Mouse (Mus musculus) thymus, postnatal 36 days (tissue): ENCODE results near the gene Sema4a.

Experiments
- DNase-seq, 2 experiments: peaks; one replicate each; pipeline ENCODE4 v3.0.0; 2022; ENCODE audit warnings: mixed read lengths in 2 of 2

Sema4a gene

GRCm38 (mm10) chr3:88484597-88485316 lies 23.8 kb upstream of the Sema4a start:
- peak; percentile 38 to 58 for DNase-seq

DNA sequence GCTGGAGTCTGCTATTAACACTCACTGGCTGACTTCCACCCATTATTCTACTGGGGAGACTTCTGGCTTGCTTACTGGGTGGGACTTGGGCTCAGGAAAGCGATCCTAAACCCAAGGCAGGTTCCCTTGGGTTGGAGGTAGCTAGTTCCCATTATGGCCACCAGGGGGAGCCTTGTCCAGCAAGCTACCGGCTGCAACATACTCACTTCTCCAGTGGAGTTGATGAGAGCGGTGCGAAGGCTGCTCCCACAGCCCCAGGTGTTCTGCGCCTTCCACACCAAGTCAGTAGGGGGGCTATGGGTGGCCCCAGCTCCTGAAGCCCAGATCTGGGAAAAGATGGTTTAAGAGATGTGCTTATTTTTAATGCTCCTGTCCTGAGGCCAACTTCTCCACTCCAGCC lies 22.6 kb upstream of the Sema4a start:
- DNase-seq = peak; percentile 72 to 75

DNA sequence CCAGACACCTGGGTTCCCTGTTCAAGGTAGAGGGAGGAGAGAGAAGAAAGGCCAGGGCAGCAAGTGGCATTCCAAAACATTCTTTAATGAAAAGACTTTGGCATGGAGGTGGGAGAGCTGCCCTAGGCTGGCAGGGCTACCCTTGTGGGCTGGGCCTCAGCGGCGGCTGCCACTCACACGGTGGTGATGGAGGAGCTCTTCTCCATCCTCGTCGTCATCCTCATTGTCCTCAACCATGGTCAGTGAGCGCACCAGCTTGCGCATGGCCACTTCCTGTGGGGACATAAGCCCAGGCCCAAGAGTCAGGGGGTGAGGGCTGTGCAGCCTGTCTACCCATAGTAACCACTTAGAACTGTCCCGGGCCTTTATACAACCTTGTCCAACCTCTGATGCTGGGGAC lies 22.2 kb upstream of the Sema4a start:
- no peak for DNase-seq

- DNase-seq = no peak
Observed at GRCm38 (mm10) chr3:88482336-88482735, 21.4 kb upstream of the Sema4a start.

DNA sequence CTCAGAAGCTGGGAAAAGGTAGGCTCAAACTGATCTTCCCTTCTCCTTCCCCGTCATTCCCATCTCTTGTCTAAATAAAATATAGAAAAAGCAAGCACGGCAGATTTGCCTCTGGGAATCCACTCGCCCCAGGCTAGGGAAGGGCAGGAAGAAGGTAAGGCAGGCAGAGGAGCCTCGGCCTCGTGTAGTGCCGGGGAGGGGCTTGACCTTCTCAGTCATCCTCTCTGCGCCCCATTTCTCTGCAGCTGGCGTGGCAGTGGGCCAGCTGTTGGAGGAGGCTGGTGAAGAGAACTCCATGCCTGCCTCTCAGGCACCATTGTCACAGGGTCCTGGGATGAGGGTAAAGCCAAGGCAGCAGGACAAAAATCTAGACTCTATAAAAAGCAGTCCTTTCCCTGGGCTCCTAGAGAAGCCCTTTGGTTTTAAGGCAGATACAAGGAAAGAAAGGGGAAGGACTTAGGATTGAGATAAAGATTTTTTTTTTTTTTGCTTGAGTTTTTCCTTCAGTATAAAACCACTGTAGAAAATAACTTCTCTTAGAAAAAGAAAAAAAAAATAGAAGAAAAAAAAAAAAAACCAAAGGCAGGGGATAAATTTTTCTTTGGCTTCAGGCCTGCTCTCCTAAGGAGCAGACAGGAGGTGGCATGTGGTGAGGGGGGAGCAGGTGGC lies 20.5 kb upstream of the Sema4a start:
- no peak for DNase-seq

DNA sequence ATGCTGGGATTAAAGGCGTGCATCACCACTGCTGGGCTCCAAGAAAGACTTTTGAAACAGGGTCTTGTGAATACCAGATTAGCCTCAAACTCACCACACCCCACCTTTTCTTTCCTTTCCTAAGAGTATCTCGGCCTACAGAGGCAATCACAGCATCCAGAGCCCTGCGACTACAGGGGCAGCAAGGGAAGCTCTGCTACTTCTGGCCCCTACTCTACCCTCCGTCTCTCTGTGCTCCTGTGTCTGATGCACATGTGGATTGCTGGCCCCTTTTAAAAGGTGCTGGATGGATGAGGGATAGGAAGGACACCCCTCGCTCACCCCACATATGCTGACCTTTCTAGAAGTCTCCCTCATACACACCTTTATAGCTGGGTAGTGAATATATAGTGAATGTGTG lies 19.7 kb upstream of the Sema4a start:
- DNase-seq = no peak

GRCm38 (mm10) chr3:88479828-88480227 lies 18.8 kb upstream of the Sema4a start:
- DNase-seq = no peak

DNA sequence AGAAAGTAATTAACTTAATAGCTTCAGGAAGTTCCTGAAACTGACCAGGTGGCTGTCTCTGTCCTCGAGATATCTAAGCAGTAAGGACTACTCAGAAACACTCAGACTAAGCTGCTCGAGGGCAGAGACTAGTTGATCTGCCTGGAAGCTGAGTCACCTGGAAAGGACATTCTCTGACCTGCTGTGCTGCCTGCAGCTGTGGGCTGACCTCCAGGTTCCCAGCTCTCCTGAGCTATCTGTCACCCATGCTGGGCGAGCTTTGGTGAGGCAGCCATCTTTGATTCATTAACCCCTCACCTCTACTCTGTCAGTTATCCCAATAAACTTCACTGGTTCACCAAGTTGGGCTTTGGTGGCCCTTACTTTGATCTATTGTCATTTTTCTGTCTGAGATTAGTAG lies 18.2 kb upstream of the Sema4a start:
- DNase-seq = no peak

DNA sequence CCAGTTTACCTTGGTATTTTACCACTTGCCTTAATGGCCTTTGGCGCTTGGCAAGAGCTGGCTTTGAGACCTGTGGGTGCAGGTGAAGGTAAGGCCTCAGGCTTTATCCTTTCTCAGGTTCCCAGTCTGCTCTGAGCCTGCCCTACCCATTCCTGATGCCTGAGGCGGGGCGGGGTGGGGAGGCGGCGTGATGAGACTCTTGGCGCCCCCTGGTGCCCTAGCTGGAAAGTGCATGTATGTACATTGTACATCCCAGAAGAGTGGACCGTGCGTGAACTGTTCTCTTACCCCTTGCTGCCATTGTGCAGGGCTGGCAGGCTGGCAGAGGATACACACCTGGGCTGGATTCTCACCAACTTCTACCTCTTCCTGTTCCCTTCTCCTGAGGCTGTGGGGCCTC lies 16.8 kb upstream of the Sema4a start:
- peak; percentile 70 to 79 for DNase-seq

- DNase-seq = no peak
Observed at GRCm38 (mm10) chr3:88476403-88476802, 15.4 kb upstream of the Sema4a start.

GRCm38 (mm10) chr3:88473571-88473970 lies 12.6 kb upstream of the Sema4a start:
- no peak for DNase-seq

DNA sequence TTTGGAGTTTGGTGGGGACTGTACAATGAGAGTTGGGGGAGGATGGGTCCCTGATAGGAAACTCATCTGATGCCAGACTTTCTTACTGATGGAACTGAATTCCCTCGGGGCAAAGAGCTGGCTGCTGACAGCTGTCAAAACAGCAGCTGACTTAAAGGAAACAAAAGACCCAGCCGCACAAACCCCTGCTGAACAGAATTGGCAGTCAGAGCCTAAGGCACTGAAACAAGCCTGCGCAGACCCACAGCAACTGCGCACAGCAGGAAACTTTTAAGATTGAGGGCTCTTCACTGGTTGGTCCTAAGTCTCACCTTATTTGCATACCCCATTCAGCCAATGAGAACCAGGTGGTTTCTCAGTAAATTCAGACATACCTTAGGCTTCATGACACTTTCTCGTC lies 12.0 kb upstream of the Sema4a start:
- no peak for DNase-seq

DNA sequence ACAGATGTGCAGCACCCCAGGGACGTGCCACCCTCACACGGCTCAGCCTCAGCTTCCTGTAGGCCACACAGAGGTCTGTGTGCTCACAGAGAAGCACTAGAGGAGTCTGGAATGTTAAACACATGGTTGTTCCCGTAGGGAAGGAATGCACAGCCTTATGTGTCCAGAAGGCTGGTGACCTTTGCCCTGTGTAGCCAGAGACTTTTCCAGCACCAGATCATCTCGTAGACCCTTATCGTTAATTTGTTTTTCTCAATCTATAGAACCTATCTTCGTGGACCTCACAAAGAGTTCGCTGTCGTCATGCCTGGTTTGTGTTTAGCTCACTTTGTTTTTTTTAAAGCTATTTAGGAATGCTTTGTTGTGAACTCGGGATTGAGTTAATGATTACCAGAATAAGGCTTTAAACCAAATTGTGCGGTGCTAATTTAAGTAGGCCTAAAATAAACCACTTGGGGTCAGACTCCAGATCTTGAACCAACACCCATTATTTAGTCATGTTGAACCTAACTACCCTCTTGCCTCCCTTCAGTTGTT lies 10.0 kb upstream of the Sema4a start:
- DNase-seq = no peak

GRCm38 (mm10) chr3:88469466-88469865 lies 8.5 kb upstream of the Sema4a start:
- DNase-seq = no peak

DNA sequence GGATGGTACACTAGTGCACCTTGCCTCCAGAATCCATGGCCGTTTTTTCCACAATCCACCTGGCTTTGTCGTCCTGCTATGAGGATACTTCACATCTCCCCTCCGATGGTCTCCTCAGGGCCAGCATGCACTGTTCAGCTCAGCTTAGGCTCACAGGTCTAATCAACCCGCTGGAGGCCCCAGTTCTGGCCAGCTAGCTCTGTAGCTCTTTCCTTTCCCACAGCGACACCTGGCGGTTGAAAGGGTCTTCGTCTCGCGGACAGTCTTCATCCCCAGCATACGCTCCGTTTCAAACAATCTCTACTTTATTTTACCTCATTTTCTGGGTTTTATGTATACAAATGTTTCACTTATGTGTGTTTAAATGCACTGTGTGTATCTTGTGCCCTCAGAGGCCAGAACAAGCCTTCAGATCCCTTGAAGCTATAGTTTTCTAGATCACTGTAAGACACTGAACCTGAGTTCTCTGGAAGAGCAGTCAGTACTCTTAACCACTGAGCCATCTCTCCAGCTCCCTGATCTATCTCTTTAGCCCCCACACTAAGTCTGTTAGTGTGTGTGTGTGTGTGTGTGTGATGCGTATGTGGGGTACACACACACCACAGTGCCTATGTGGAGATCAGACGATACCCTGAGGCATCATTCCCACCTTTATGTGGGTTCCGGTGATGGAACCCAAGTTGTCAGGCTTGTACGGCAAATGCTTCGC lies 6.3 kb upstream of the Sema4a start:
- DNase-seq = peak; percentile 82 to 88

DNA sequence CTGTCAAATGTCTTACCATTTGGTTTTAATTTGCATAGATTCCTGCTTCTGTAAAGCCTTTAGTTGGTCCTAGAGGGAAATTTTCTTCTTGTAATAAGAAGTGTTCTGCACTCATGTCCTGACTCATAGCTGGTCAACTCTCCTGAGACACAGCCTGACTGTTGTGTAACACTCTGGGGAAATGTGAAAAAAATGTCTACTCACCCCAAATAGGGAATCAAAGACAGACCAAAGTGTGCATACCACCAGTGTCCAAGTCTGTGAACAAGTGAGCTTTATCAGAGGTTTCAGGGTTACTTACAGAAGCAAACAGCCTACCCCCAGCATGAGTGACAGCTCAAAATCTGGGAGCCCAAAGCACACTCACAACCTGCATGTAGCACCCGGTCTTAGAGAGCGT lies 4.1 kb upstream of the Sema4a start:
- no peak for DNase-seq

DNA sequence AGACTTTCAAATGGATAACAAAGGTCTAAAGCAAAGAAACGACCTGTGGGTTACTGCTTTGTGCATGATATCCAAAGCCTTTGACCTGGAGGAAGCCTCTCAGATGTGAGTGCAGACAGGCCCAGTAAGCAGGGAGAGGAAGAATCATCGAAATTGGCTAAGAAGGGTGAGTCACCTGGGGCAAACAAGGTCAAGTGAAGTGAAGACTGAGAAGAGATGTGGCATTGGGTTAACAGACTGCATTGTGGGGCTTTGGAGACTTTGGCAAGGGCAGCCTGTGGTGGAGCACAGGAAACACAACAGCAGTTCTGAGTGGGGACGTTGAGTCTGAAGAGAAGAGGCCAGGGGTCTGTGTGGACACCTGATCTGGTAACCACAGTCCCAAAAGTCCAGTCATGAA lies 3.4 kb upstream of the Sema4a start:
- no peak for DNase-seq

DNA sequence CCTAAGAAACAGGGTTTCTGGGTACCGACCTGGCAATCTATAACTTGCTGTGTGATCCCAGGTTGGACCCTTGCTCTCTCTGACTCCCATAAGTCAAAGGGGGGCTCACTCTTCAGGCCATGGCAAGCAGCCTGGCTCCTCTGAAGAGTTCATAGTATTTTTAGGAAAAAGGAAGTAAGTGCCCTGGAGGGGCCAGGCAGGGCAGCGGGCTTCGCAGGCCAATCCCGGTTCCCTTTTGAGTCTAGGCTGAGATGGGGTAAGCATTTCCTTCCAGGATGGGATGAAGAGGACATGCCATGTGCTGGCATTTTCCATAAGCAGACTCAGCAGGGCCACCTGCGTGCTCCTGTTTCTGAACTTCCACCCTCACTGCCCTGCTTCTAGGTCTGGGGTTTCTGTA lies 953 bp downstream of the Sema4a start:
- no peak for DNase-seq

DNA sequence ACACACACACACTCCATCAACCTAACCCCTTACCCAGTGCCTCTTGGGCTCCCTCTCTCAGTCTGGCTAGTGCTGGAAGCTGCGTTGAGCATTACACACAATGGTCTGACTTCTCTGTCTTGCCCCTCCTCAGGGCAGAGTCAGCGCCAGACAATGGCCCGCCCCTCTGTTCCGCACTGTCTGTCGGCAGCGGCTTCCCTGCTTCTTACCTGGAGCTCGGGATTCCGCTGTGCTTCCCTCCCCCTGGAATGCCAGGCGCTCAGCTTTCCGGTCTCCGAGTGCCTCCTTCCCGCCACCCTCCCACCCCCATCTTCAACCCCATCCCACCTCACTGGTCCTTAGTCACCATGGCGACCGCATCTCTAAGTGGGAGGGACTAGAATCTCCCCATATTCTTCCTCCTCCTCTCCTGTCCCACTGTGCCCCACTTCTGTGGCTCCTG lies 2.2 kb downstream of the Sema4a start:
- DNase-seq = no peak

- no peak for DNase-seq
Observed at GRCm38 (mm10) chr3:88456746-88457532, 4.0 kb downstream of the Sema4a start.

DNA sequence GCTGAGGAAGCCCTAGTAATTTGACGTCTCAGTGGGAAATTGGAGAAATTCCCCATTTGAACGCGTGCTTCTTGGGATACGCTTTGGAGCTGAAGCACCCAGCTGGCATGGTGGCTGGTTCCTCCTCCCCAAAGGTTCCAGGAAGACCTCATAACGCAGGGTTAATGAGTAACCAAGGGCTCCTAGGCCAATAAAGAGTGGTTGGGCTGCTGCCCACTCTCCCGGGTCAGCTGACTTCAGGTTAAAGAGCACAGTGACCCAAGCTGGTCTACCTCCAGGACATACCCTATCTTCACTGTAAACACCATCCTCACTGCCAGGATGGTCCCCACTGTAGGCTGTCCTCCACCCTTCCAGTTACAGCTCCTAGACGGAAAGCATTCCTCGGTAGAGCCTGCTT lies 4.7 kb downstream of the Sema4a start:
- DNase-seq = no peak

DNA sequence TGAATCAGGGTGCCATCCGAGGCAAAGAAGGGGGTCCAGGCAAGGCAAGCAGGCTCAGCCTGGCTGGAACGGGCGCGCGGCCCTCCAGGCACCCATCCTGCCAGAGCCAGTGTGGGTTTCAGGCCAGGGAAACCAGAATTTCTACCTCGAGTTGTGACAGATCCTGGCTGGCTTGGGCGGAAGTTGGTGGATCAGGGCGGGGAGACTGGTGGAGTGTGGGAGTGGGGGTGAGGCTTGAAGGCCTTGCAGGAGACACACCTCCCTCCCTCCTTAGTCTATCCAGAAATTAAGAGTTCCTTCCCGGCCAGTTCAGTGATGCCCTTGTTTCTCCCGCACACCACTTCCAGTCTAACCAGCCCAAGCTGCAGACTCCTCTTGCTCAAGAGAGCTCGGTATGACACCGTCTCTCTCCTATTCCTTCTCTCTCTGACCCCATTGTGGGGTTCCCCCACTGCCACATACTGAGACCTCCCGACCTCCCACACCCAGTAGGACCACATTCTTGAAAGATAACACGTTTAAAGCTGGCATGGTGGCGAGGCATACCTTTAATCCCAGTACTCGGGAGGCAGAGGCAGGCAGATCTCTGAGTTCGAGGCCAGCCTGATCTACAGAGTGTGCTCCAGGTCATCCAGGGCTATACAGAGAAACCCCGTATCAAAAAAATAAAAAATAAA lies 5.3 kb downstream of the Sema4a start:
- peak in 1 of 2 experiments; percentile 18 for DNase-seq
